Mouse (Mus musculus) frontal cortex, postnatal 14 days (tissue): ENCODE measurements around the gene Sin3b.
"Not testable (repeated sequence)": the region's sequence is repeated elsewhere in the genome, so short reads cannot be mapped to it uniquely, and the experiment has no call there.

ENCODE experiments used
- DNase-seq, 2 experiments: peaks; one replicate each; pipeline ENCODE4 v3.0.0; 2022; ENCODE audit warnings: low spot score in 2 of 2

Gene Sin3b

GRCm38 (mm10) chr8:72722769-72723650, at the start of gene Sin3b:
TSS of gene Sin3b (plus strand) at chr8:72723285.
- peak; percentile 88 to 93 for DNase-seq

- no peak for DNase-seq
Measured at GRCm38 (mm10) chr8:72674184-72674583, 48.9 kb upstream of the Sin3b start.

DNA sequence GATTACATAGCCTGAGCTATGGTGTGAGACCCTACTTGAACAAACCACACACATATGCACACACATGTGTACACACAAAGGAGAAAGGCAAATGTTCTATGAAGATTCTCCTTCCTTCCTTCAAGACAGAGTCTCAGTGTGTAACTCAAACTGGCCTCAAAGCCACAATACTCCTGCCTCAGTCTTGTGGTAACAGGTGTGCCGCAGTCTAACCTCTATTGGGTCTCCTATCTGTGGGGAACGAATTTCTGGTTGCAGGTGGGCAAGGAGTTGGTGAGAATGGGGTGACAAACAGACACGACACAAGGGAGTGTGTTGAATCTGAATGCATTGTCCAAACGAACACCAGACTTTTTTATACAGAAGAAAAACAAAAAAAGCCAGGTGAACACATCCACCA, 46.6 kb upstream of the Sin3b start:
- no peak for DNase-seq

DNA sequence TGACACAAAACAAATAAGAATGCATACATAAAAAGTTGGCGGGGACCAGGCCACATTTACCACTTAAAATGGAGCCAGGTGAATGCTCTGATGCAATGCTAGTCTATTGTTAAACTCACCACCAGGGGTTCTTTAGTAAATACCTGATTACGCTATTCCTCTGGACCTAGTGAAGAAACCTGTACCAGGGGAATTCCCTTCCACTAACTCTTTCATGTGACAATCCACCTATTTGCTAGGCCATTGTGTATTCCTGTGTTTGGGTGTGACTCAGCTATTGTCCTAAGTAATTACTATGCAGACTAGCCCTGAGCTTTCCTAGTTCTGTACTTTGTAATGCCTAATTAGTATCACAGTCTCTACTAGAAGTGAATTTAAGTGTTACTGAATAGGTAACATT, 46.2 kb upstream of the Sin3b start:
- DNase-seq: not testable (repeated sequence)

GRCm38 (mm10) chr8:72677331-72677730, 45.8 kb upstream of the Sin3b start:
- no peak for DNase-seq

DNA sequence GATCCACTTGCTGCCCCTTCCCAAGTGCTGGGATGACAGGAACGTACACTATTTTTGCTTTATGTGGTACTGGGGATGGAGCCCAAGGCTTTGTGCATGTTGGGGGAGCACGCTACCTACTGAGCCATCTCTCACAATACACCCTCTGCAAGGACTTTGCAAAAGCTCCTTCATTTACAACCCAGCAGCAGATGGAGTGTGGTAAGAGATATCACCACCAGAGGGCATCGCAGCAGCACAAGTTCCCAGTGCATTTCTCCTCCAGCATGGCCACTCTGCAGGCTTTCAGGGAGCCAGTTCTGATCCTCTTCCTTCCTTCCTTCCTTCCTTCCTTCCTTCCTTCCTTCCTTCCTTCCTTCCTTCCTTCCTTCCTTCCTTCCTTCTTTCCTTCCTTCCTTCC, 43.0 kb upstream of the Sin3b start:
- DNase-seq: peak; percentile 39 to 70

DNA sequence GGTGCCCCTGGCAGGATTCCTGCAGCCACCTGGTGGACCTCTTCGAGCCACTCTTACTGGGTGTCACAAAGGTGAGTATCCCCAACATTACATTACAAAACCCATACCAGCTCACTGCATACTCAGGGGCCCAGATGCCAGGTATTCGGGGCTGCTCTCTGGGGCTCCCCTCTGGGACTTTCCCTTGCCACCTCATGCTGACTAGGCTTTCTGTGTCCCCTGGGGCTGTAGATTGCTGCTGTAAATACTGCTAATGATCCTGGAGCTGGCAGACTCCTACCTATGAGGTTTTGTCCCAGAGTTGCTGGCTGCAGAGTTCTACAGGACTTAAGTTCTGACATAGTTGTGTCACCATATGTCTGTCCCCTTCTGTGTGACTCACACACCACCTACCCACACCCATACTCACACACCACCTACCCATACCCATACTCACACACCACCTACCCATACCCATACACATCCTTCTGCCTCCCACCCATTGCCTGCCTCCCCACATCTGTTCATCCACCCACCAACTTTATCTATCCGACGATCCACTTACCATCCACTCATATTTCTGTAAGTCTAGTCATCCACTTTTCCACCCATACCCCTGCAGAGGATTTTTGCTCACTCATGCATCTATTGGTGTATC, 40.9 kb upstream of the Sin3b start:
- DNase-seq: no peak

DNA sequence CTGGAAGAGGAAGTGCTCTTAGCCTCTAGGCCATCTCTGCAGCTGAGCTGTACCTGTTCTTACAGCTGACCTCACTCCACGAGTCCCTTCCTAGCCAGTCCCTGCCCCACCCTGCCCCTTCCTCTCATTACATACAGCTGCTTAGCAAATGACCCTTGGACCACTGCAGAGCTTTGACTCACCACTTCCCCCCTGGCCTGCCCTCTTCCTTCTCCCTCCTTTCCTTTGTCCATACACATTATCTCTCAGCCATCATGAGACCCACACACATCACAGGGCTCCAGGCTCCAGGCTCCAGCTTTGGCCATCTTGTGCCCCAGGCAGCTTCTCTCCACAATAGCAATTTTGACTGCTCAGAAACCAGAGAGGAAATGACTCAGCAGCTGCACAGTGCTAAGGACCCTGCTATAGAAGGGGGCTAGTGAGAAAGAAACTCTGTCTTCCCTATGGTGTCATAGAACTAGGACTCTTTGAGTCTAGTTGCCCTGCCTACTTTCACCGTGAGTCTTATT, 40.0 kb upstream of the Sin3b start:
- no peak for DNase-seq

DNA sequence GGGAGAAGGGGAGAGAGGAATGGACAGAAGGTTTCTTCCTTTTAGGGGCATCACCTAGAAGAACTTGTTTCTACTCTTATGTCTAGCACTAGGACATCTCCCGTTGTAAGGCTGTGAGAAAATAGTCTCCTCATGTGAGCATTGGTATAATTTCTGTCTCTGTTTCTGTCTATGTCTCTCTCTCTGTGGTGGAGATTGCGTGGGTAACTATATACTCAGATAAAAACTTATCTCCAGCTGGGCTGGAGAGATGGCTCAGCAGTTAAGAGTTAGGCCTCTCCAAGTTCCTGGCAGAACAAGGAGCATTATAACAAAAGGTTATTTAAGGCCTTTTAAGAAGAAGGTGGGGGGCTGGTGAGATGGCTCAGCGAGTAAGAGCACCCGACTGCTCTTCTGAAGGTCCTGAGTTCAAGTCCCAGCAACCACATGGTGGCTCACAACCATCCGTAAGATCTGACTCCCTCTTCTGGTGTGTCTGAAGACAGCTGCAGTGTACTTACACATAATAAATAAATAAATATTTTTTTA, 39.4 kb upstream of the Sin3b start:
- not testable (repeated sequence) for DNase-seq

DNA sequence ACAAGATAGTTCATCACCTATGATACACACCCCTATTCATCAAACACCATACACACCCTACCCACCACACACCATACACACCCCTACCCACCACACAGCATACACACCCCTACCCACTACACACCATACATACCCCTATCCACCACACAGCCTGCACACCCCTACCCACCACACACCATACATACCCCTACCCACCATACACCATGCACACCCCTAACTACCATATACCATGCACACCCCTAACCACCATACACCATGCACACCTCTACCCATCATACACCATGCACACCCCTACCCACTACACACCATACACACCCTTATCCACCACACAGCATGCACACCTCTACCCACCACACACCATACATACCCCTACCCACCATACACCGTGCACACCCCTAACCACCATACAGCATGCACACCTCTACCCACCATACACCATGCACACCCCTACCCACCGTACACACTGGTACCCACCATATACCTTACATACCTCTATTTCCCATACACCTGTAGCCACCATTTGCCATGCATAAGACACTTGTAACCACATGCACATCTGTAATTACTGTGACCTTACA, 24.6 kb upstream of the Sin3b start:
- DNase-seq: no peak

- no peak for DNase-seq
Measured at GRCm38 (mm10) chr8:72712569-72712968, 10.5 kb upstream of the Sin3b start.

DNA sequence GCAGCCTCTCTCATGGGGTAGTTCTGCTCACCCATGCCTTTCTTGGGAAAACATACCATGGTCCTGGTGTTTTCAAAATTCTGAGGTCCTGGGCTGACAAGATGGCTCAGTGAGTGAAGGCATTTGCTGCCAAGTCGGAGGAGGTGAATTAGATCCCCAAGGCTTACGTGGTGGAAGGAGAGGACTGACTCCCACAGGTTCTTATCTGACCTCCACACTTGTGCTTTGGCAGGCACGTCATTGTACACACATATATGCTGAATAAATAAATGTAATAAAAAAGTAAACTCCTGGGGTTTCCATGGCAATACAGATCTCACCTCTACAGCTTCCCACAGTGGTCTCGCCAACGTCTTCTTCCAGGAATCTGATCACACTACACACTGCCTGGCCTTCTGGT, 6.5 kb upstream of the Sin3b start:
- DNase-seq: no peak

GRCm38 (mm10) chr8:72720541-72720940, 2.5 kb upstream of the Sin3b start:
- no peak for DNase-seq

DNA sequence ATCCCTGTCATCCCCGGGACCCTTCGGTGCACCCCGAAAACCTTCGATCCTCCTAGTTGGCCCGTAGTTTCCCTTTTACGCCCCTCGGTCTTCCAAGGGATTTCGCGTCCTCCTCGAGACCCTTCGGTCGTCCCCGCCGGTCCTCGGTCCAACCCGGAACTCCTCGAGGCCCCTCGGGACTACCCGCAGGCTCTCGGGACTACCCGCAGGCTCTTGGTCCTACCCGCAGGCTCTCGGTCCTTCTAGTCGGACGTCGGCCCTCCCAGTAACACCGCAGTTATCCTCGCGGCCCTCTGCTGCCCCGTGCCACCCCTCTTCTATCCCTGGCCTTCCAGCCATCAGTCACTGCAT, 541 bp downstream of the Sin3b start:
- peak in 1 of 2 experiments; percentile 14 for DNase-seq

DNA sequence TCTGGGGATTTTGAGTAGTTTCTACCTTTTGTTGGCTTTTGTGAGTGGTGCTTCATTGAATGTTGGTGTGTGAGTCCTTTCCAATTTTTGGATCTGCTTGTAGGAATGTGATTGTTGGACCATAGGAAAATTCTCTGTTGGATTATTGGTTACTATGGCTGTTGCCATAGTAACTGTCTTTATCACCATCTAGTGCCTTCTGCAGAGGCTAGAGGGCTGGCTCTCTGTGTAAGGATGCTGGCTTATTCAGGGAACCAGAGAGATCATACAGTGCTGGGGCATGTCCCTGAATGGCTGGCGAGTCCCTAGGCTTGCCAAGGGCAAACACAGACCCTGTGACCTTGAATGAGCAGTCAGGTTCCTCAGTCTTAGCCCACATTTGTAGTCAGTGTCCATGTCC, 5.6 kb downstream of the Sin3b start:
- DNase-seq: no peak

GRCm38 (mm10) chr8:72735001-72735400, 11.9 kb downstream of the Sin3b start:
- no peak for DNase-seq

DNA sequence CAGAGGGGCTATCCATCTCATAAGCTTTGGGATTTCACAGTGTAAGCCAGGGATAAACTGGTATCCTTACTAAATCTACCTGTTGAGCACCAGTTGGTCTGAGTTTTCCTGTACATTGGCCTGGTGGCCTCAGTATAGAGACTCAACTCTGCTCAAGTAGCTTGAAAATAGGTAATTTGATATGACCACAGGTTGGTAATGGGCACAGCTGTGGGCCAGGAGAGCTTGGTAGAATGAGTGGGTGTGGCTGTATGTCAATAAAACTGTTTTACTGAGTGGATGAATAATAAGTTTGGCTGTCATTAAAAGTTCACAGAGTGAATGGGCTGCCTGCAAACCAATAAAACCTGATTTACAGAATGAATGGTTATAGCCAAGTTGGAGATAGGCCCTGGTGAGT, 13.8 kb downstream of the Sin3b start:
- DNase-seq: no peak

DNA sequence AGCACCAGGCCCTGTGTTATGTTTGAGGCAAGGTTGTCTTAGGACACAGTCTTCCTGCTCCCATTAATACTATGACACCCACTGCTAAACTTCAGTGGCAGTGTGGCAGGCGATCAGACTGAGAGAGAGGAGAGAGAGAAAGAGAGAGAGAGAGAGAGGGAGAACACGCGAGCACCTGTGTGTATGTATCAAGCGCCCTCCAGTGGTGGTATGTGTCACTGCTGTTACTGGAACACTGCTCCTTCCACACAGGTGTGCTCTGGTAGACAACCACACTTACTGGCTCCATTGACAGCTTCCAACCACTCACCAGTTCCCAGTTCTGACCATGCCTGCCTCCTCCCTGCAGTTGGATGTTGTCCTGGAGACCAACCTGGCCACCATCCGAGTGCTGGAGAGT, 23.0 kb downstream of the Sin3b start:
- peak in 1 of 2 experiments; percentile 44 for DNase-seq

DNA sequence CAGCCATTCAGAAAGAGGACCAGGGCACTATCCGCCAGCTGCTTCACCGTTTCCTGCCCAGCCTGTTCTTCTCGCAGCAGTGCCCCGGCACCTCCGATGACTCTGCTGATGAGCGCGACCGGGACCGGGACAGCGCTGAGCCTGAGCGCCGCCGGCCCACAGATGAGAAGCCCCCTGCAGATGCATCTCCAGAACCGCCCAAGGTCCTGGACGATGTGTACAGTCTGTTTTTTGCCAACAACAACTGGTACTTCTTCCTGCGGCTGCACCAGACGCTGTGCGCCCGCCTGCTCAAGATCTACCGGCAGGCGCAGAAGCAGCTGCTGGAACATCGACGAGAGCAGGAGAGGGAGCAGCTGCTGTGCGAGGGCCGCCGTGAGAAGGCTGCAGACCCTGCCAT, 26.8 kb downstream of the Sin3b start:
- peak in 1 of 2 experiments; percentile 2 for DNase-seq

GRCm38 (mm10) chr8:72750266-72750665, 27.2 kb downstream of the Sin3b start:
- DNase-seq: peak in 1 of 2 experiments; percentile 3

GRCm38 (mm10) chr8:72751126-72751525, 28.0 kb downstream of the Sin3b start:
- DNase-seq: peak in 1 of 2 experiments; percentile 2

DNA sequence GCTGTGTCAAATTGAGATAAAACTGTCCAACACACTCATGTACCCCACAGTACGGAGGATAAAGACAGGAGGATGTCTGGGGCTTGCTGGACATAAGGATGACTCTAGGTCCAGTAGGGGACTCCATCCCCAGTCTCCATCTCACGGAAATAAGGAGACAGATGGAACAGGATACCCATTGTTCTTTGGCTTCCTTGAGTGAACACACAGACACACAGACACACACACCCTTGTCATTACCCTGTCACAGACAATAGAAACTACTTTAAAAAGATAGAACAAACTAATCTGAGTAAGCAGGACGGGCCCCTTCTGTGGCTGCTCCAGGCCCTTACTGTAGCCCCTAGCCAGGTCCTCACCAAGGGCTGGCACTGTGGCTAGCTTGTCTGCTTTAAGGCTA, 29.2 kb downstream of the Sin3b start:
- DNase-seq: no peak
